Mouse (Mus musculus): ENCODE results near the gene Nr5a2. TPM values are rescaled to one million over a fixed set of nuclear protein-coding genes. Genes with fewer than 3 reads are reported as not detected.
A peak's percentile ranks its signal among the peaks of the same experiment; 100 is the strongest.

The Nr5a2 gene
- polyA plus RNA-seq, 1 experiment from 2014 or later: 3.6 TPM

GRCm38 (mm10) chr1:136868955-136869354 lies 91.3 kb downstream of the Nr5a2 start:
- WGBS: 36% methylated on average over 6 of the region's 6 CpGs
- ATAC-seq (ENCODE audit: insufficient read depth) (no peak), DNase-seq (peak; percentile 60)
- no peak overlapping the region for H3K4me2 ChIP-seq
- no peaks in the 10 kb centered on the region for H3K36me3 ChIP-seq (ENCODE audit: insufficient read depth)
- 0 out of 2 replicates have a peak, but pooled peaks cover 8% of the 10 kb centered on the region for H3K4me1 ChIP-seq (ENCODE audit: insufficient read depth)
- H3K27me3 ChIP-seq (ENCODE audit: insufficient read depth, low read length): no peaks in the 10 kb centered on the region
- no peak overlapping the region for H3K9ac ChIP-seq
- TF ChIP-seq CTCF (IDR thresholded peaks at IDR 0.05; ENCODE audit: low read depth): no peak
- no peak overlapping the region for H3K27ac ChIP-seq (ENCODE audit: low read depth)
- no peaks in the 10 kb centered on the region for H3K9me3 ChIP-seq (ENCODE audit: low read depth, low read length)
- H3K4me3 ChIP-seq (ENCODE audit: low read depth, low read length): no peak overlapping the region

- no peaks in the 10 kb centered on the region for H3K9me3 ChIP-seq (ENCODE audit: low read depth, low read length)
- 83% methylated on average over 5 of the region's 5 CpGs for WGBS
- 0 out of 2 replicates have a peak, but pooled peaks cover 8% of the 10 kb centered on the region for H3K4me1 ChIP-seq (ENCODE audit: insufficient read depth)
- no peak for DNase-seq
- H3K4me2 ChIP-seq: no peak overlapping the region
- no peaks in the 10 kb centered on the region for H3K27me3 ChIP-seq (ENCODE audit: insufficient read depth, low read length)
- no peak for ATAC-seq (ENCODE audit: insufficient read depth)
- no peak overlapping the region for H3K4me3 ChIP-seq (ENCODE audit: low read depth, low read length)
- TF ChIP-seq CTCF (IDR thresholded peaks at IDR 0.05; ENCODE audit: low read depth): no peak
- H3K9ac ChIP-seq: no peak overlapping the region
- no peak overlapping the region for H3K27ac ChIP-seq (ENCODE audit: low read depth)
- no peaks in the 10 kb centered on the region for H3K36me3 ChIP-seq (ENCODE audit: insufficient read depth)
Measured at GRCm38 (mm10) chr1:136868285-136868684, 92.0 kb downstream of the Nr5a2 start.

DNA sequence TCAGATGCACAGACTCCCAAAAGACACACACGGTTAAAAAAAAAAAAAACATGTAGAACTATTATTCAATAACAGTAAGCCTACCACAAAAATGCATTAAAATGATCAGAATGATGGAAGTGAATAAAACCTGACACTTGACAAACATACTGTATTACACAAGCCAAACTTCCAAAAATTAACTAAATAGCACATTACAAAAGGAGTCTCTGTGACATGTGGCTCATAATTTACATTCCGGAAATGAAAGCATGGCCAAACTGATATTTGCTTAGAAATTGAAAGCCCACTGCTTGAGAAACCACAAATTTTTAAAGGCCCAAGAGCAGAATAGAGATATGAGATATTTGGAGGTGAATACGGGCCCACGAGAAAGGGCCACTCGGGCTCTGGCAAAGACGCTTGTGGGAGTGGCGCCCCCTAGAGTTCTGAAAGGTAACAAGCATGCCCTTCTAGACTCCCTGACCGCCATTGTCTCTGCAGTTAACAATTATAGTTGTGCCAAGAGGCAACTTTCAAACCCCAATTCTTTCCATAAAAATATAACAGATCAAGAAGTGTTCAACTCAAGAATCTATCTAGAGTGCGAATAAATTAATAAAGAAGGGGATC lies 93.7 kb downstream of the Nr5a2 start:
- ATAC-seq (ENCODE audit: insufficient read depth): no peak
- Histone ChIP-seq H3K4me1 (ENCODE audit: insufficient read depth) (0 out of 2 replicates have a peak, but pooled peaks cover 8% of the 10 kb centered on the region), H3K36me3 (ENCODE audit: insufficient read depth) (no peaks in the 10 kb centered on the region), H3K4me3 (ENCODE audit: low read depth, low read length) (no peak overlapping the region), H3K27ac (ENCODE audit: low read depth) (no peak overlapping the region), H3K9ac (no peak overlapping the region), H3K9me3 (ENCODE audit: low read depth, low read length) (no peaks in the 10 kb centered on the region), H3K27me3 (ENCODE audit: insufficient read depth, low read length) (no peaks in the 10 kb centered on the region), H3K4me2 (no peak overlapping the region)
- 69% methylated on average over 9 of the region's 9 CpGs for WGBS
- TF ChIP-seq CTCF (IDR thresholded peaks at IDR 0.05; ENCODE audit: low read depth): peak; percentile 40
- peak; percentile 42 for DNase-seq

GRCm38 (mm10) chr1:136863209-136863608 lies 97.0 kb downstream of the Nr5a2 start:
- Histone ChIP-seq H3K9ac (no peak overlapping the region), H3K27ac (ENCODE audit: low read depth) (no peak overlapping the region), H3K4me1 (ENCODE audit: insufficient read depth) (no peaks in the 10 kb centered on the region), H3K4me2 (no peak overlapping the region), H3K9me3 (ENCODE audit: low read depth, low read length) (no peaks in the 10 kb centered on the region), H3K27me3 (ENCODE audit: insufficient read depth, low read length) (no peaks in the 10 kb centered on the region), H3K4me3 (ENCODE audit: low read depth, low read length) (no peak overlapping the region), H3K36me3 (ENCODE audit: insufficient read depth) (no peaks in the 10 kb centered on the region)
- 44% methylated on average over 6 of the region's 6 CpGs for WGBS
- peak; percentile 79 for DNase-seq
- ATAC-seq (ENCODE audit: insufficient read depth): peak; percentile 93
- TF ChIP-seq CTCF (IDR thresholded peaks at IDR 0.05; ENCODE audit: low read depth): no peak

- TF ChIP-seq CTCF (IDR thresholded peaks at IDR 0.05; ENCODE audit: low read depth): no peak
- Histone ChIP-seq H3K9me3 (ENCODE audit: low read depth, low read length) (no peaks in the 10 kb centered on the region), H3K9ac (no peak overlapping the region), H3K4me2 (no peak overlapping the region), H3K36me3 (ENCODE audit: insufficient read depth) (no peaks in the 10 kb centered on the region), H3K27me3 (ENCODE audit: insufficient read depth, low read length) (no peaks in the 10 kb centered on the region), H3K4me3 (ENCODE audit: low read depth, low read length) (no peak overlapping the region), H3K4me1 (ENCODE audit: insufficient read depth) (no peaks in the 10 kb centered on the region), H3K27ac (ENCODE audit: low read depth) (no peak overlapping the region)
- WGBS: 38% methylated on average over 4 of the region's 4 CpGs
- ATAC-seq (ENCODE audit: insufficient read depth) (no peak), DNase-seq (no peak)
Measured at GRCm38 (mm10) chr1:136859454-136859853, 100.8 kb downstream of the Nr5a2 start.

GRCm38 (mm10) chr1:136858724-136859123 lies 101.5 kb downstream of the Nr5a2 start:
- Histone ChIP-seq H3K4me3 (ENCODE audit: low read depth, low read length) (no peak overlapping the region), H3K9ac (no peak overlapping the region), H3K27ac (ENCODE audit: low read depth) (no peak overlapping the region), H3K4me1 (ENCODE audit: insufficient read depth) (no peaks in the 10 kb centered on the region), H3K9me3 (ENCODE audit: low read depth, low read length) (no peaks in the 10 kb centered on the region), H3K27me3 (ENCODE audit: insufficient read depth, low read length) (no peaks in the 10 kb centered on the region), H3K4me2 (no peak overlapping the region), H3K36me3 (ENCODE audit: insufficient read depth) (no peaks in the 10 kb centered on the region)
- no peak for TF ChIP-seq CTCF (IDR thresholded peaks at IDR 0.05; ENCODE audit: low read depth)
- 49% methylated on average over 4 of the region's 4 CpGs for WGBS
- ATAC-seq (ENCODE audit: insufficient read depth) (no peak), DNase-seq (no peak)

GRCm38 (mm10) chr1:136856104-136856503 lies 104.1 kb downstream of the Nr5a2 start:
- TF ChIP-seq CTCF (IDR thresholded peaks at IDR 0.05; ENCODE audit: low read depth): no peak; the same call in 1 of the 2 replicates
- Histone ChIP-seq H3K9ac (no peak overlapping the region), H3K36me3 (ENCODE audit: insufficient read depth) (no peaks in the 10 kb centered on the region), H3K27me3 (ENCODE audit: insufficient read depth, low read length) (no peaks in the 10 kb centered on the region), H3K27ac (ENCODE audit: low read depth) (no peak overlapping the region), H3K4me2 (no peak overlapping the region), H3K4me1 (ENCODE audit: insufficient read depth) (no peaks in the 10 kb centered on the region), H3K9me3 (ENCODE audit: low read depth, low read length) (no peaks in the 10 kb centered on the region), H3K4me3 (ENCODE audit: low read depth, low read length) (no peak overlapping the region)
- no peak for DNase-seq
- no peak for ATAC-seq (ENCODE audit: insufficient read depth)
- WGBS: 82% methylated on average over 3 of the region's 3 CpGs

Data from lung, embryonic 14.5 days (tissue).